Mouse (Mus musculus): ENCODE results near the gene Gucy2e. TPM values are rescaled to one million over a fixed set of nuclear protein-coding genes. Genes with fewer than 3 reads are reported as not detected.

Gucy2e gene
- polyA plus RNA-seq, 1 experiment from 2014 or later = not detected

GRCm38 (mm10) chr11:69253131-69253530 lies 16.3 kb upstream of the Gucy2e start:
- Histone ChIP-seq H3K36me3 (ENCODE audit: inconsistent target) (no peaks in the 10 kb centered on the region), H3K27ac (no peak overlapping the region), H3K4me3 (ENCODE audit: inconsistent target) (no peak overlapping the region), H3K79me2 (ENCODE audit: inconsistent target) (no peaks in the 10 kb centered on the region)
- WGBS (ENCODE audit: missing documents) = 39% methylated on average over 9 of the region's 9 CpGs

DNA sequence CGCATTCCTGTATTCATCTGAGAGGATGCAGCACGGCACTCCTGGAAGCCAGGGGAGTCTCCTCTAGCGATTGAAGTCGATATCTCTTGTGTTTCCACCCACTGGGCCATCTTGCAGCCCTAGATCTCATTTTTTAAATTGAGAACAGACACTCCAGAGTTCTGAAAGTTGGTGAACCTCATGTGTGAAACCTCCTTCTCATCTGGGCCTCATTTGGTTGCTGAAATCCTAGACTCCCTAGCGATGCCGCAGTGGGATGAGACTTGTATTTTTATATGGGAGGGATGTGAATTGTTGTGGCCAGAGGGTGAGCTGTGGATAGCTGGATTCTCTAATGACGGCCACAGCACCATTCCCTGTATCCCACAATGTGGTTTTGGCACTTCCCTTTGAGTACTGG lies 15.1 kb upstream of the Gucy2e start:
- Histone ChIP-seq H3K4me3 (ENCODE audit: inconsistent target) (no peak overlapping the region), H3K79me2 (ENCODE audit: inconsistent target) (no peaks in the 10 kb centered on the region), H3K36me3 (ENCODE audit: inconsistent target) (no peaks in the 10 kb centered on the region), H3K27ac (no peak overlapping the region)
- 84% methylated on average over 7 of the region's 7 CpGs for WGBS (ENCODE audit: missing documents)

DNA sequence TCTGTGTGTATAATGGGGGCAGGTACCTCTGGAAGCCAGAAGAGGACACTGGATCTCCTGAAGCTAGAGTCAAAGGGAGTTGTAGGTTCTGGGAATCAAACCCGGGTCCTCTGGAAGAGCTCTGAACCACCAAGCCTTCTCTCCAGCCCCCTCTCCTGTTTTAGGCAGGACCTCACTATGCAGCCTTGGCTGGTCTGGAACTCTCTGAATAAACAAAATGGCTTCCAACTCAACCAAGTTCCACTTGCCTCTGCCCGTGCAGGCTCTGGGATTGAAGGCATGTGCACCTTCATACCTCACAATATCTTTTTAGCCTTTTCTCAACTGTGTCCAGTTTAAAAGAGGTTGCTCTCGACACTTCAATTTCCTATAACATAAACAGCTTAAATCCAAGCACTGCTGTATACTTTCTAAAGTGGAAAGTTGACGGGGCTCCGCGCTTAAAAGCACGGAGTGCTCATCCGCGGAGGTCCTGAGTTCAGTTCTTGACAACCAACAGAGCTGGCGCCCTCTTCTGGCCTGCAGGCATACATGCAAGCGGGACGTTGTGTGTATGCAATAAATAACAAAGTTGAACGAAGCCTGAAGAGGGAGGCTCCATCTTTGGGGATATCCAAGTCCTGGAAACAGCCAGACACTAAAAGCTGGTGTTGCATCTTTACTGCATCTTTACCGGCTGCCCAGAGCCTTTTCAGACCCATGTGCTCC lies 14.5 kb upstream of the Gucy2e start:
- Histone ChIP-seq H3K79me2 (ENCODE audit: inconsistent target) (no peaks in the 10 kb centered on the region), H3K36me3 (ENCODE audit: inconsistent target) (no peaks in the 10 kb centered on the region), H3K27ac (no peak overlapping the region), H3K4me3 (ENCODE audit: inconsistent target) (no peak overlapping the region)
- 69% methylated on average over 14 of the region's 14 CpGs for WGBS (ENCODE audit: missing documents)

GRCm38 (mm10) chr11:69250106-69250505 lies 13.3 kb upstream of the Gucy2e start:
- H3K79me2 ChIP-seq (ENCODE audit: inconsistent target) = no peaks in the 10 kb centered on the region
- H3K27ac ChIP-seq = no peak overlapping the region
- 74% methylated on average over 5 of the region's 5 CpGs for WGBS (ENCODE audit: missing documents)
- no peaks in the 10 kb centered on the region for H3K36me3 ChIP-seq (ENCODE audit: inconsistent target)
- H3K4me3 ChIP-seq (ENCODE audit: inconsistent target) = no peak overlapping the region

DNA sequence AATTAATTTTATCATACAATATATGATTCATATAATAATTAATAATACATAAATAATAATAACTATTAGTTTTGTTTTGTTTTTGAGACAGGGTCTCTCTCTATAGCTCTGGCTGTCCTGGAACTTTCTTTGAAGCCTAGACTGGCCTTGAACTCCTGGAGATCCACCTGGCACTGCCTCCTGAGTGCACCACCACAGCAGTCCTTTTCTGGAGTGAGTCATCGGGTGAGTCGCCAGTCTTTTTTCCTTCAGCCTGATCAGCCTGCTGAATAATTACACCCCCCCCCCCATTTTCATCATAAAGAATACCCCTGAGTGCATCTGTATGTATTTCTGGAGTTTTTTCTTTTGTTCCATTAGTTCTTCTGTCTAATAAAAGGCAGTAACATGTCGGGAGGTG lies 12.3 kb upstream of the Gucy2e start:
- H3K4me3 ChIP-seq (ENCODE audit: inconsistent target) = no peak overlapping the region
- H3K79me2 ChIP-seq (ENCODE audit: inconsistent target) = no peaks in the 10 kb centered on the region
- no peak overlapping the region for H3K27ac ChIP-seq
- WGBS (ENCODE audit: missing documents) = 75% methylated on average over 3 of the region's 3 CpGs
- no peaks in the 10 kb centered on the region for H3K36me3 ChIP-seq (ENCODE audit: inconsistent target)

- Histone ChIP-seq H3K79me2 (ENCODE audit: inconsistent target) (no peaks in the 10 kb centered on the region), H3K4me3 (ENCODE audit: inconsistent target) (peak overlapping the region; percentile 9; the same call in 1 of the 2 replicates), H3K36me3 (ENCODE audit: inconsistent target) (no peaks in the 10 kb centered on the region), H3K27ac (peak overlapping the region; percentile 22; the same call in 1 of the 2 replicates)
- WGBS (ENCODE audit: missing documents) = 0% methylated on average over 2 of the region's 2 CpGs
Measured at GRCm38 (mm10) chr11:69245643-69246042, 8.8 kb upstream of the Gucy2e start.

DNA sequence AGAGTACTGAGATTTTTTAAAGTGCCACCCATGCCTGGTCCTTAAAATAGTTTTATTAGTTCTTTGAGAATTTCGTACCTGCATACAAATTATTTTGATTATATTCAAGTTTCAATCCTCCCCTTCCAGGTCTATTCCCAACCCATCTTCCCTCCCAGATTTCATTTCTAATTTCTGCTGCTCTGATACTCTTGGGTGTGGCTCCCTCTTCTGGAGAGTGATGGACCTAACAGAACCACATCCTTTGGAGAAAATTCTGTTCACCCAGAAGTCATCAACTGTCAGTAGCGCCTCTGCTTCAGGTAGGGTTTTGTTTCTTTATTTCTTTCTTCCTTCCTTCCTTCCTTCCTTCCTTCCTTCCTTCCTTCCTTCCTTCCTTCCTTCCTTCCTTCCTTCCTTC lies 8.1 kb upstream of the Gucy2e start:
- H3K79me2 ChIP-seq (ENCODE audit: inconsistent target) = no peaks in the 10 kb centered on the region
- no peaks in the 10 kb centered on the region for H3K36me3 ChIP-seq (ENCODE audit: inconsistent target)
- H3K27ac ChIP-seq = no peak overlapping the region
- 13% methylated on average over 1 of the region's 2 CpGs for WGBS (ENCODE audit: missing documents)
- H3K4me3 ChIP-seq (ENCODE audit: inconsistent target) = no peak overlapping the region

DNA sequence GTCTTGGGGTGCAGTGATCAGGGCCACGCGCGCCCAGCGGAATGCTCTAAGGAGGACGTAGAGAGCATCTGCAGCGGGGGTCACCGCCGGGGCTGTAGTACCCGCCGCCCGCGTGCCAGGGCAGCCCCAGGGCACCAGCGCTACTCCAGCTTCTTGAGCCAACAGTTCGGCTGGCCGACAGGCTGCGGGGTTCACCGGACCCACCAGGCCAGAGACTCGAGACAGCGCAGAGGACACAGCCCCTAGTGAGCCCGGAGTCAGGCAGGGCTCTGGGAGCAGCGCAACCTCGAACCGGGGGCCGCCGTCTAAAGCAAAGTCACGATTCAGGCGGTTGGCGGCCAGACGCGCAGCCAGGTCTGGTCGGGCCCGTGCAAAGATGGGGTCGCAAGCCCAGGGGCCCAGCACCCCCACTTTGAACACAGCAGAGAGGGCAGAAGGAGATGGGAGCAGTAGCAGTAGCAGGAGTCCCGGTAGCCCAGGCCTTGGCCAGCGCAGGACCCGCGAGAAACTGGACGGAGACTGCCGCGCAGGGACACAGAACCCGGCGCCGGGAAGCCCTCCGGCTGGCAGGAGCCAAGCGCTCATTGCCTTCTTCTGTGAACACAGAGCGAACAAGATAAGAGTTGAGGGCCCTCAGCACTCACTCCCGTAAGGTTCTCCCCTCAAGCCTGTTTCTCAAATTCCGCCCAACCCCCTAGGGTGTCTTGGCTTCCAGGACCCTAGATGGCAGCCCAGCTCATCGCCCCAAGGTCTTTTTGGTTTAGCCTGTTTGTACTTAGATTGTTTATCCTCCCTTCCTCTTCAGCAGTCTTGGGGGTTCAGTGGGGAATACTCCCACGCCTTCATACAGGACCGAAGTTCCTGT lies 543 bp downstream of the Gucy2e start:
- 22% methylated on average over 51 of the region's 51 CpGs for WGBS (ENCODE audit: missing documents)
- no peak overlapping the region for H3K4me3 ChIP-seq (ENCODE audit: inconsistent target)
- no peaks in the 10 kb centered on the region for H3K79me2 ChIP-seq (ENCODE audit: inconsistent target)
- no peak overlapping the region for H3K27ac ChIP-seq
- H3K36me3 ChIP-seq (ENCODE audit: inconsistent target) = no peaks in the 10 kb centered on the region

DNA sequence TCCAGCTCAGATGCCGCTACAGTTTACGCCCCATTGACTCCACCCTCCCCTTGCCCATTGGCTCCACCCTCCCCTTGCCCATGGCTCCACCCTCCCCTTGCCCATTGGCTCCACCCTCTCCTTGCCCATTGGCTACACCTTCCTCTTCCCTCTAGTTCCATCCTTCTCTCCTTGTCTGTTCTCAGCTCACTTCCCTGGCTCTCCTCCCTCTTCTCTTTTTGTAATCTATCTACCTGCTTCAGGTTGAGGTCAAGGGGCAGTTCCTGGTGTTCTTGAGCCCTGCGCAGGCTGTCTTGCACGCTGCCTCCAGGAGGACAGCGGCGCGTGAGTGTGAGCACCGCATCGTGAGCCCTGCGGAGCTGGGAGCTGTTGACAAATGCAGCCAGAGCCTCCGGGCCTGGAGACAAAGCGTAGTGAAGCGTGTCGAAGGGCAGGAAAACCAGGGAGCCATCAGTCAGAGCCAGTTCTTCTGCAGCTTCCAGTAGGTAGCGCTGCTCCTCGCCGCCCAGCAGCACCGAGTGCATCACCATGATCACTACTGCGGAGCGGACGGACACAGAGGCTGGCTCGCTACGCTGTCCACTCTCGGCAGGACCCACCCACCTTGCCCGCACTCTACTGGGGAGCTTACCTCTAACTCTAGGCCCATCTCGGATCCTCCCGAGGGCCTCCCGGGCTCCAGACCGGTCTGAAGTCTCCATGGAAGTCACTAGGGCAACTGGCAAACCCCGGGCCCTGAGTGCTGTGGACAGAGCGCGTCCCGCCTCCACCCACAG lies 1.4 kb downstream of the Gucy2e start:
- no peak overlapping the region for H3K27ac ChIP-seq
- no peaks in the 10 kb centered on the region for H3K36me3 ChIP-seq (ENCODE audit: inconsistent target)
- H3K79me2 ChIP-seq (ENCODE audit: inconsistent target) = no peaks in the 10 kb centered on the region
- WGBS (ENCODE audit: missing documents) = 4% methylated on average over 33 of the region's 33 CpGs
- peak overlapping the region; percentile 10; the same call in 1 of the 2 replicates for H3K4me3 ChIP-seq (ENCODE audit: inconsistent target)

GRCm38 (mm10) chr11:69233141-69233540 lies 3.7 kb downstream of the Gucy2e start:
- H3K27ac ChIP-seq = no peak overlapping the region
- whole genome bisulfite sequencing (ENCODE audit: missing documents) = 14% methylated on average over 2 of the region's 2 CpGs
- no peaks in the 10 kb centered on the region for H3K79me2 ChIP-seq (ENCODE audit: inconsistent target)
- no peaks in the 10 kb centered on the region for H3K36me3 ChIP-seq (ENCODE audit: inconsistent target)
- no peak overlapping the region for H3K4me3 ChIP-seq (ENCODE audit: inconsistent target)

- Histone ChIP-seq H3K79me2 (ENCODE audit: inconsistent target) (no peaks in the 10 kb centered on the region), H3K4me3 (ENCODE audit: inconsistent target) (no peak overlapping the region), H3K36me3 (ENCODE audit: inconsistent target) (no peaks in the 10 kb centered on the region), H3K27ac (no peak overlapping the region)
- WGBS (ENCODE audit: missing documents) = 96% methylated on average over 4 of the region's 4 CpGs
Measured at GRCm38 (mm10) chr11:69230420-69230819, 6.4 kb downstream of the Gucy2e start.

DNA sequence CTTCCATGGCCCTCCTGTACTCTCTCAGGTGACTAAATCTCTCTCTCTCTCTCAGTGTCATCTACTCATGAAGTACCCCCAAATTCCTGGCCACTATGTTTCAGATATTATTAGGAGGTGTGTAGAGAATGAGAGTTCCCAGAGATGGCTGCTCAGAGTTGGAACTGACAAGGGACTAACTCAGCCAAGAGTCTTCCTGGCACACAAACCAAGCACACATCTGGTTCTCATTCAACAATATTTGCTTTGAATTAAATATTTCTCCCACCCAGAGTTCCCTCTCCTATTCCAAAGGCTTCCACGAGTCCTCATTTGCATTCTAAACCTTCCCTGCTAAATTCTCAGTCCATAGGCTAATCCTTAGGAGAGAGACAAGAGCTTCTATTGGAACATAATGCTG lies 11.1 kb downstream of the Gucy2e start:
- Histone ChIP-seq H3K36me3 (ENCODE audit: inconsistent target) (no peaks in the 10 kb centered on the region), H3K27ac (no peak overlapping the region), H3K79me2 (ENCODE audit: inconsistent target) (no peaks in the 10 kb centered on the region), H3K4me3 (ENCODE audit: inconsistent target) (no peak overlapping the region)
- 75% methylated on average over 1 of the region's 1 CpGs for WGBS (ENCODE audit: missing documents)

DNA sequence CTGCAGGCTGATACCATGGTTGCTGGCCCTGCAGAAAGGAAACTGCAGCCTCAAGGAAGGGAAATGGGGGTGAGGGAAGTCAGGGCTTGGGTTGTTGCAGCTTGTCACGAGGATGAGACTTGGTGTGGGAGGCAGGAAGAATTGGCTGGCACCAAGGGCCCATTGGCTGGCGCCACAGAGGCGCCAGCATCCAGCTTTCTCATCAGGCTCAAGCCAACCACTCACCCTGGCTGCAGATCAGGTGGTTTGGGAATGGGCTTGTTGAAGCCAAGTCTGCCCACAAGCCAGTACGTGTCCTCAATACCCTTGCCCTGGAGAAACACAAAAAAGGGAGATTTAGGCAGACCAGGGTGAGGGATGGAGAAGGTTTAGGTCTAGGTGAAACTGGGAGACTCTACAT lies 13.7 kb downstream of the Gucy2e start:
- Histone ChIP-seq H3K79me2 (ENCODE audit: inconsistent target) (no peaks in the 10 kb centered on the region), H3K4me3 (ENCODE audit: inconsistent target) (no peak overlapping the region), H3K27ac (no peak overlapping the region), H3K36me3 (ENCODE audit: inconsistent target) (no peaks in the 10 kb centered on the region)
- WGBS (ENCODE audit: missing documents) = 71% methylated on average over 4 of the region's 4 CpGs

- Histone ChIP-seq H3K4me3 (ENCODE audit: inconsistent target) (no peak overlapping the region), H3K36me3 (ENCODE audit: inconsistent target) (no peaks in the 10 kb centered on the region), H3K79me2 (ENCODE audit: inconsistent target) (no peaks in the 10 kb centered on the region), H3K27ac (no peak overlapping the region)
- WGBS (ENCODE audit: missing documents) = 87% methylated on average over 4 of the region's 4 CpGs
Measured at GRCm38 (mm10) chr11:69221070-69221469, 15.8 kb downstream of the Gucy2e start.

DNA sequence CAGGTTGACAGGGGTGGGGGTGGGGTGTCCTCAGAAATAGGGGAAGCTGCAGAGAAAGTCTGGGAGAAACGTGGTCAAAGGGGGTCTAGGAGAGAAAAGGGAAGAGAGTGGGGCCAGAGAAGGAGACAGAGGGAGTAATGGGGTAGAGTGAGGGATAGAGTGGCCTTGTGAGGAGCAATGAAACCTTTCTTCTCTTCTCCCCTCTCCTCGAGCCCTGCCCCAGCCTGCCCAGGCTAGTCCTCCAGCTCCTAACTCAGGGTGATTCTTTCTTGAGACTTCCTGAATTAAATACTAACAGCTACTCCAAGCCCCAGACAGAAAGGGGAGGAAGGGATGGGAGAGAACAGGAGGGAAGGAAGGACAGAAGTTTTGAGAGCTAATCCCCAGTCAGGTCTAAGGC lies 18.2 kb downstream of the Gucy2e start:
- Histone ChIP-seq H3K27ac (no peak overlapping the region), H3K4me3 (ENCODE audit: inconsistent target) (no peak overlapping the region), H3K79me2 (ENCODE audit: inconsistent target) (no peaks in the 10 kb centered on the region), H3K36me3 (ENCODE audit: inconsistent target) (no peaks in the 10 kb centered on the region)
- 28% methylated on average over 2 of the region's 2 CpGs for WGBS (ENCODE audit: missing documents)

Measured in macrophage (primary cell).